Mouse (Mus musculus) megakaryocyte, embryonic 14.5 days (primary cell): Measurements from ENCODE around the gene Fer1l4.

ENCODE experiments used
- FLI1 ChIP-seq: IDR thresholded peaks from 2 replicates; pipeline ENCODE4 v1.6.1; 2012; ENCODE audit warnings: low read length, inconsistent platforms, mixed read lengths
- GATA1 ChIP-seq: IDR thresholded peaks from 3 replicates; pipeline ENCODE4 v1.6.1; 2012; ENCODE audit warnings: mixed read lengths, low read length, inconsistent platforms, borderline replicate concordance

- TF ChIP-seq GATA1, result no peak
- TF ChIP-seq FLI1, result no peak
These were observed 27.6 kb upstream of the Fer1l4 start for GRCm38 (mm10) chr2:156080391-156080790.
